Mouse (Mus musculus): Measurements from ENCODE around the gene Lgals2. TPM values are rescaled to one million over a fixed set of nuclear protein-coding genes. Genes with fewer than 3 reads are reported as not detected.

Lgals2 gene
- total and polyA plus RNA-seq, 2 experiments from 2014 or later: not detected

GRCm38 (mm10) chr15:78832701-78833123 is 22.6 kb downstream of the Lgals2 start:
- Histone ChIP-seq H3K27me3 (ENCODE audit: insufficient read depth, low read length) (no peaks in the 10 kb centered on the region), H3K27ac (ENCODE audit: low read depth, low read length) (peak overlapping the region; percentile 63), H3K9me3 (ENCODE audit: low read length) (no peaks in the 10 kb centered on the region), H3K4me1 (ENCODE audit: insufficient read depth) (no peaks in the 10 kb centered on the region), H3K4me3 (ENCODE audit: low read depth, low read length) (no peak overlapping the region), H3K36me3 (ENCODE audit: insufficient read depth) (no peaks in the 10 kb centered on the region), H3K9ac (no peak overlapping the region), H3K4me2 (ENCODE audit: low read depth) (no peak overlapping the region)
- DNase-seq (peak; percentile 75), ATAC-seq (peak; percentile 89)
- no peak for TF ChIP-seq CTCF (IDR thresholded peaks at IDR 0.05; ENCODE audit: low read depth)
- 6% methylated on average over 14 of the region's 14 CpGs for WGBS

GRCm38 (mm10) chr15:78831720-78832657 is 23.3 kb downstream of the Lgals2 start:
- no peak overlapping the region for H3K27ac ChIP-seq (ENCODE audit: low read depth, low read length)
- no peak overlapping the region for H3K9ac ChIP-seq
- TF ChIP-seq CTCF (IDR thresholded peaks at IDR 0.05; ENCODE audit: low read depth): no peak
- H3K4me1 ChIP-seq (ENCODE audit: insufficient read depth): no peaks in the 10 kb centered on the region
- no peak overlapping the region for H3K4me3 ChIP-seq (ENCODE audit: low read depth, low read length)
- H3K4me2 ChIP-seq (ENCODE audit: low read depth): no peak overlapping the region
- no peak for DNase-seq
- peak; percentile 19 for ATAC-seq
- WGBS: 61% methylated on average over 18 of the region's 19 CpGs
- no peaks in the 10 kb centered on the region for H3K9me3 ChIP-seq (ENCODE audit: low read length)
- no peaks in the 10 kb centered on the region for H3K36me3 ChIP-seq (ENCODE audit: insufficient read depth)
- no peaks in the 10 kb centered on the region for H3K27me3 ChIP-seq (ENCODE audit: insufficient read depth, low read length)

- no peak for TF ChIP-seq CTCF (IDR thresholded peaks at IDR 0.05; ENCODE audit: low read depth)
- Histone ChIP-seq H3K4me3 (ENCODE audit: low read depth, low read length) (no peak overlapping the region), H3K36me3 (ENCODE audit: insufficient read depth) (no peaks in the 10 kb centered on the region), H3K9ac (no peak overlapping the region), H3K9me3 (ENCODE audit: low read length) (no peaks in the 10 kb centered on the region), H3K27ac (ENCODE audit: low read depth, low read length) (no peak overlapping the region), H3K4me1 (ENCODE audit: insufficient read depth) (no peaks in the 10 kb centered on the region), H3K27me3 (ENCODE audit: insufficient read depth, low read length) (no peaks in the 10 kb centered on the region), H3K4me2 (ENCODE audit: low read depth) (no peak overlapping the region)
- no peak for ATAC-seq
- DNase-seq: no peak
- WGBS: 63% methylated on average over 10 of the region's 10 CpGs
Measured at GRCm38 (mm10) chr15:78830742-78831719, 24.3 kb downstream of the Lgals2 start.

- H3K9me3 ChIP-seq (ENCODE audit: low read length): no peaks in the 10 kb centered on the region
- H3K27ac ChIP-seq (ENCODE audit: low read depth, low read length): no peak overlapping the region
- 81% methylated on average over 1 of the region's 1 CpGs for WGBS
- H3K4me2 ChIP-seq (ENCODE audit: low read depth): no peak overlapping the region
- peak; percentile 32; the same call in 1 of the 2 replicates for TF ChIP-seq CTCF (IDR thresholded peaks at IDR 0.05; ENCODE audit: low read depth)
- H3K4me1 ChIP-seq (ENCODE audit: insufficient read depth): no peaks in the 10 kb centered on the region
- DNase-seq: no peak
- no peaks in the 10 kb centered on the region for H3K36me3 ChIP-seq (ENCODE audit: insufficient read depth)
- no peak overlapping the region for H3K4me3 ChIP-seq (ENCODE audit: low read depth, low read length)
- no peak overlapping the region for H3K9ac ChIP-seq
- H3K27me3 ChIP-seq (ENCODE audit: insufficient read depth, low read length): no peaks in the 10 kb centered on the region
- no peak for ATAC-seq
Measured at GRCm38 (mm10) chr15:78829636-78830035, 25.7 kb downstream of the Lgals2 start.

- H3K9ac ChIP-seq: no peak overlapping the region
- no peak overlapping the region for H3K4me2 ChIP-seq (ENCODE audit: low read depth)
- ATAC-seq (no peak), DNase-seq (no peak)
- no peak overlapping the region for H3K4me3 ChIP-seq (ENCODE audit: low read depth, low read length)
- H3K36me3 ChIP-seq (ENCODE audit: insufficient read depth): no peaks in the 10 kb centered on the region
- H3K27ac ChIP-seq (ENCODE audit: low read depth, low read length): no peak overlapping the region
- no peaks in the 10 kb centered on the region for H3K27me3 ChIP-seq (ENCODE audit: insufficient read depth, low read length)
- no peaks in the 10 kb centered on the region for H3K4me1 ChIP-seq (ENCODE audit: insufficient read depth)
- 24% methylated on average over 5 of the region's 5 CpGs for WGBS
- H3K9me3 ChIP-seq (ENCODE audit: low read length): no peaks in the 10 kb centered on the region
- TF ChIP-seq CTCF (IDR thresholded peaks at IDR 0.05; ENCODE audit: low read depth): no peak
Measured at GRCm38 (mm10) chr15:78828315-78828714, 27.0 kb downstream of the Lgals2 start.

GRCm38 (mm10) chr15:78826213-78827204 is 28.8 kb downstream of the Lgals2 start:
- 22% methylated on average over 28 of the region's 28 CpGs for WGBS
- no peaks in the 10 kb centered on the region for H3K4me1 ChIP-seq (ENCODE audit: insufficient read depth)
- ATAC-seq (peak; percentile 84), DNase-seq (peak; percentile 82)
- H3K27me3 ChIP-seq (ENCODE audit: insufficient read depth, low read length): no peaks in the 10 kb centered on the region
- no peaks in the 10 kb centered on the region for H3K36me3 ChIP-seq (ENCODE audit: insufficient read depth)
- H3K27ac ChIP-seq (ENCODE audit: low read depth, low read length): no peak overlapping the region
- no peak overlapping the region for H3K4me2 ChIP-seq (ENCODE audit: low read depth)
- peak; percentile 89 for TF ChIP-seq CTCF (IDR thresholded peaks at IDR 0.05; ENCODE audit: low read depth)
- H3K9me3 ChIP-seq (ENCODE audit: low read length): no peaks in the 10 kb centered on the region
- H3K4me3 ChIP-seq (ENCODE audit: low read depth, low read length): no peak overlapping the region
- no peak overlapping the region for H3K9ac ChIP-seq
